Mouse (Mus musculus) cortical plate, adult 2 months (tissue): ENCODE measurements around the gene Ceacam9.

Experiments used
- CTCF ChIP-seq: fragments of 200-500 bp; IDR thresholded peaks from 2 replicates; pipeline ENCODE4 v1.5.1; 2011; ENCODE audit warnings: mild to moderate bottlenecking, control low read depth, low read length; ENCODE audit not compliant: insufficient read depth; ENCODE audit errors: extremely low read depth
- POLR2A ChIP-seq: fragments of 200-500 bp; IDR thresholded peaks from 2 replicates; pipeline ENCODE4 v1.6.1; 2011; ENCODE audit warnings: mild to moderate bottlenecking, low read length, control low read depth; ENCODE audit not compliant: insufficient read depth; ENCODE audit errors: extremely low read depth

DNA sequence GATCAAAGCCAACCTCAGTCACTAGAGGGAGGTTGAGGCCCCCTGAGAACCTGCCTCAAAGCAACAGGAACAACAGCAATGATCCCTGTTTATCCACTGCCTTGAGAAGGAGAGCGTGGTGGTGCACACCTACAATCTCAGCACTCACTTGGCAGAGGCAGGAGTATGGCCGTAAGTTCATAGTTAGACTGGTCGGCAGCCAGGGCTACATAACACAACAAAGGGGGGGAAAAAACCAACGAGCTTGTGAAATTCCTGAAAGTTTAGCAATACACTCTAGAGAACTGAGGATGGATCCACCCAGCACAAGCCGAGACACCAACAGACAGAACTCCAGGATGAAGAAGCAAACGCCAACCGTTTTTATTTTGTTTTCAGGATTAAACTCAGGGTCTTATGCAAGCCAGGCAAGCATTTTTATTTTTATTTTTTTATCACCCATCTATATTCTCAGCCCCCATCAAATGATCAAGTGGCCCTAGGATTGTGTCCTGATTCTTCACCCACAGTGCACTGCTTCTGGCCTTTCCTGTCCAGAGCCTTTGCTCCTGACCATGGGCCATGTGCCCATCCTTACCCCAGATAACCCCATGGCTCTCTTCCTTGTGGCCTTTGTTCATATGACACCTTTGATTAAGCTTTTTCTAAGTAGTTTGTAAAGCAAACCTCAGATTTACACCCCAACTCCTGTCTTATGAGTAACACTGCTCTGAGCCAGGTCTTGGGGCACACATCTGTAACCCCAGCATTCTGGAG lies 41.9 kb downstream of the Ceacam9 start:
- TF ChIP-seq CTCF = no peak
- no peak for TF ChIP-seq POLR2A
